Mouse (Mus musculus): ENCODE data around the gene Tmtc4. TPM values are rescaled to one million over a fixed set of nuclear protein-coding genes. Genes with fewer than 3 reads are reported as not detected.

The Tmtc4 gene
- polyA plus RNA-seq, 1 experiment, result 4.0 TPM

GRCm38 (mm10) chr14:122977056-122977796, 6.6 kb downstream of the Tmtc4 start:
- WGBS, result 88% methylated on average over 9 of the region's 9 CpGs
- Histone ChIP-seq H3K36me3 (ENCODE audit: control insufficient read depth, insufficient read depth, low read length) (no peaks in the 10 kb centered on the region; the same call in 1 of the 2 replicates), H3K27me3 (ENCODE audit: control insufficient read depth, insufficient read depth, low read length) (no peaks in the 10 kb centered on the region), H3K27ac (ENCODE audit: insufficient read depth, low read length) (no peak overlapping the region), H3K4me3 (ENCODE audit: extremely low read depth, insufficient read depth, insufficient read length) (no peak overlapping the region), H3K4me1 (ENCODE audit: control insufficient read depth, insufficient read depth, insufficient read length) (peaks cover 4% of the 10 kb centered on the region; the same call in 1 of the 2 replicates)
- no peak for DNase-seq (ENCODE audit: low read depth in 1 of 2, low spot score in 2 of 2)
- TF ChIP-seq CTCF (IDR thresholded peaks at IDR 0.05; ENCODE audit: extremely low read depth, insufficient read depth, insufficient read length, insufficient replicate concordance) (no peak), POLR2A (IDR thresholded peaks at IDR 0.05; ENCODE audit: low read depth, low read length) (no peak)

- Histone ChIP-seq H3K27ac (ENCODE audit: insufficient read depth, low read length) (no peak overlapping the region), H3K36me3 (ENCODE audit: control insufficient read depth, insufficient read depth, low read length) (no peaks in the 10 kb centered on the region; the same call in 1 of the 2 replicates), H3K4me3 (ENCODE audit: extremely low read depth, insufficient read depth, insufficient read length) (no peak overlapping the region), H3K4me1 (ENCODE audit: control insufficient read depth, insufficient read depth, insufficient read length) (no peaks in the 10 kb centered on the region), H3K27me3 (ENCODE audit: control insufficient read depth, insufficient read depth, low read length) (no peaks in the 10 kb centered on the region)
- 89% methylated on average over 3 of the region's 3 CpGs for WGBS
- no peak for TF ChIP-seq CTCF (IDR thresholded peaks at IDR 0.05; ENCODE audit: extremely low read depth, insufficient read depth, insufficient read length, insufficient replicate concordance)
- TF ChIP-seq POLR2A (IDR thresholded peaks at IDR 0.05; ENCODE audit: low read depth, low read length), result no peak
- no peak for DNase-seq (ENCODE audit: low read depth in 1 of 2, low spot score in 2 of 2)
These were observed 8.8 kb downstream of the Tmtc4 start for GRCm38 (mm10) chr14:122974854-122975570.

GRCm38 (mm10) chr14:122973091-122973490, 10.7 kb downstream of the Tmtc4 start:
- no peak for TF ChIP-seq POLR2A (IDR thresholded peaks at IDR 0.05; ENCODE audit: low read depth, low read length)
- TF ChIP-seq CTCF (IDR thresholded peaks at IDR 0.05; ENCODE audit: extremely low read depth, insufficient read depth, insufficient read length, insufficient replicate concordance), result no peak
- DNase-seq (ENCODE audit: low read depth in 1 of 2, low spot score in 2 of 2), result no peak
- no peak overlapping the region for H3K27ac ChIP-seq (ENCODE audit: insufficient read depth, low read length)
- H3K4me1 ChIP-seq (ENCODE audit: control insufficient read depth, insufficient read depth, insufficient read length), result no peaks in the 10 kb centered on the region
- H3K27me3 ChIP-seq (ENCODE audit: control insufficient read depth, insufficient read depth, low read length), result no peaks in the 10 kb centered on the region
- peaks cover 2% of the 10 kb centered on the region; the same call in 1 of the 2 replicates for H3K36me3 ChIP-seq (ENCODE audit: control insufficient read depth, insufficient read depth, low read length)
- no peak overlapping the region for H3K4me3 ChIP-seq (ENCODE audit: extremely low read depth, insufficient read depth, insufficient read length)
- WGBS, result 94% methylated on average over 2 of the region's 2 CpGs

GRCm38 (mm10) chr14:122968049-122968448, 15.8 kb downstream of the Tmtc4 start:
- TF ChIP-seq CTCF (IDR thresholded peaks at IDR 0.05; ENCODE audit: extremely low read depth, insufficient read depth, insufficient read length, insufficient replicate concordance), result no peak
- no peak for DNase-seq (ENCODE audit: low read depth in 1 of 2, low spot score in 2 of 2)

GRCm38 (mm10) chr14:122957941-122958340, 25.9 kb downstream of the Tmtc4 start:
- Histone ChIP-seq H3K4me3 (ENCODE audit: extremely low read depth, insufficient read depth, insufficient read length) (no peak overlapping the region), H3K4me1 (ENCODE audit: control insufficient read depth, insufficient read depth, insufficient read length) (no peaks in the 10 kb centered on the region), H3K27ac (ENCODE audit: insufficient read depth, low read length) (no peak overlapping the region), H3K27me3 (ENCODE audit: control insufficient read depth, insufficient read depth, low read length) (no peaks in the 10 kb centered on the region), H3K36me3 (ENCODE audit: control insufficient read depth, insufficient read depth, low read length) (peaks cover 1% of the 10 kb centered on the region; the same call in 1 of the 2 replicates)
- TF ChIP-seq POLR2A (IDR thresholded peaks at IDR 0.05; ENCODE audit: low read depth, low read length) (no peak), CTCF (IDR thresholded peaks at IDR 0.05; ENCODE audit: extremely low read depth, insufficient read depth, insufficient read length, insufficient replicate concordance) (no peak)
- 90% methylated on average over 8 of the region's 8 CpGs for WGBS
- DNase-seq (ENCODE audit: low read depth in 1 of 2, low spot score in 2 of 2), result no peak

More at GRCm38 (mm10) chr14:122968049-122968448, 15.8 kb downstream of the Tmtc4 start:
- Histone ChIP-seq H3K4me1 (ENCODE audit: control insufficient read depth, insufficient read depth, insufficient read length) (no peaks in the 10 kb centered on the region), H3K4me3 (ENCODE audit: extremely low read depth, insufficient read depth, insufficient read length) (no peak overlapping the region), H3K27ac (ENCODE audit: insufficient read depth, low read length) (no peak overlapping the region), H3K27me3 (ENCODE audit: control insufficient read depth, insufficient read depth, low read length) (no peaks in the 10 kb centered on the region), H3K36me3 (ENCODE audit: control insufficient read depth, insufficient read depth, low read length) (peaks cover 2% of the 10 kb centered on the region)
- WGBS, result 72% methylated on average over 2 of the region's 2 CpGs

- H3K36me3 ChIP-seq (ENCODE audit: control insufficient read depth, insufficient read depth, low read length), result no peaks in the 10 kb centered on the region
- DNase-seq (ENCODE audit: low read depth in 1 of 2, low spot score in 2 of 2), result peak in 1 of 2 experiments; percentile 37
- WGBS, result 15% methylated on average over 1 of the region's 1 CpGs
- no peak overlapping the region for H3K4me3 ChIP-seq (ENCODE audit: extremely low read depth, insufficient read depth, insufficient read length)
- no peaks in the 10 kb centered on the region for H3K27me3 ChIP-seq (ENCODE audit: control insufficient read depth, insufficient read depth, low read length)
- TF ChIP-seq CTCF (IDR thresholded peaks at IDR 0.05; ENCODE audit: extremely low read depth, insufficient read depth, insufficient read length, insufficient replicate concordance) (peak; percentile 38; the same call in 1 of the 2 replicates), POLR2A (IDR thresholded peaks at IDR 0.05; ENCODE audit: low read depth, low read length) (no peak)
- H3K4me1 ChIP-seq (ENCODE audit: control insufficient read depth, insufficient read depth, insufficient read length), result peaks cover 2% of the 10 kb centered on the region; the same call in 1 of the 2 replicates
- no peak overlapping the region for H3K27ac ChIP-seq (ENCODE audit: insufficient read depth, low read length)
These were observed 30.5 kb downstream of the Tmtc4 start for GRCm38 (mm10) chr14:122953331-122953730.
